Mouse (Mus musculus) neutrophil, adult 65 days (primary cell): ENCODE results near the gene 6330403K07Rik. TPM values are rescaled to one million over a fixed set of nuclear protein-coding genes. Genes with fewer than 3 reads are reported as not detected.

Experiments used
- total RNA-seq: library from RNA; stranded (reverse); gene quantifications from 2 replicates; pipeline ENCODE4 v1.2.4, GENCODE M21; 2023

The 6330403K07Rik gene
- total RNA-seq = not detected in 2 replicates

DNA sequence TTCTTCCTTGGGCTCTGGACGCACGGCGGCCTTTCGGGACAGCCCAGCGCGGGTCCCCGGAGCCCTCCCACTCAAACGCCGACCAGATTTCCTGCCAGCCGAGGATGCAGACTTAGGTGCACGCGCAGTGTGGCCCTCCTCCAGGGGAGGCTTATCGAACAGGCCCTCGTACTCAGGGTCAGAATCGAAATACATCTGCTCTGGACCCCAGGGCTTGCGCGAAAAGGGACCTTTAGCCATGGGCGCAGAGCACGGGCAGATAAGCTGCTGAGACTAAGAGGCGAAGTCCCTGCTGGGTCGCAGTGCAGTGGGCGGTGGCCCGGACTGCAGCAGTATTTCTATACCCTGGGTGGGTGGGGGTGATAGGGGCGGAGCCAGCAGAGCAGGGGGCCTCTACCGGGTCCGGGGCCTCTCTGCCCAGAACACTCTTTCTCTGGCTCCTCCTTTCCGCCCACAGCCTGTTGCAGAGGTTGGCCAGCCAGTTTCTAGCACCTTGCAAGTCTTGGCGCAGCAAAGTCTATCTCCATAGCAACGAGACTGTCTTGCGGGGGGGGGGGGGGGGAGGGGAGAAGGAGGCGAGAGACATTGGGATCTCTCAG is at the start of gene 6330403K07Rik:
TSS of gene 6330403K07Rik (minus strand) at position 351 of the 599 bp plus-strand sequence.

DNA sequence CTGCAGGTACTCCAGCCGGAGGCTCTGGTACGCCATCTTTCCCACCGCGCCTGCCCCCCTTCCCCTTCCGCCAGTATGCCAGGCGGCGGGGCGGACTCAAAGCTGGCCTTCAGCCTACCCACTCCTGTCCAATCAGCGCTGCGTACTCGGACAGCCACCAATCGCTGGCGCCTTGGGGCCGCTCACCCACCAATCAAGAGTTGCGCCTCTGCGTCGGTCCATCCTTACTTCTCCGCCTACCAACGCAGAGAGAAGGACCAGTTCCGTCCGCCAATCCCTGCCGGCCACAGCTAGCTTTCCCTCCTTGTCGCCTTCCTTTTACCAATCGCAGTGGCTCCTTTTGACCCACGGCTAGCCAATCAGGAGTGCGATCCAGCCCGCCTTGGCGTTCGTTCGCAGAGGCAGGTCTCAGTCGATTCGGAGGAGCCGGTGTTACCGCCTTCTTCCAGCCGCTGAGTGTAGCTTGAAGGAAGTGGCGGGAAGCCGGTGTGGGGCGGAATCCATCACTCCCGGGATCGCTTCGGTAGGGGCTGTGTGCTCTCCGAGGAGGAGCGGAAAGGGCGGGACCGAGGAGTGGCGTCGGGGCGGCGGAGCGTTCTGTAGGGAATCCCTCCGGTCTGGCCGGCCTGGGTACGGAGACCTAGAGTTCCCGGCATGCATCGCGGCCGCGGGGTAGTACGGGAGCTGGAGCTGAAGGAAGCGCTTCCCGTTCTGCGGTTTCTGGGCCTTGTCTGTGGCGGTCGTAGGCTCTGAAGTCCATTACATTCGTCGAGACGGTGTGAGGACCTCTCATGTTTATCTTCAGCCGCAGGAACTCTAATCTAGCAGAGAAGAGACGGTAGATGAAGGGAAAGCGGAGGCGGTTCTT is 13.9 kb downstream of the 6330403K07Rik start, which contains the start of the genes Mis12 and Derl2:
TSS of gene Mis12 (plus strand) at position 411 of the 868 bp plus-strand sequence.
TSS of gene Derl2 (minus strand) at position 641 of the 868 bp plus-strand sequence.

DNA sequence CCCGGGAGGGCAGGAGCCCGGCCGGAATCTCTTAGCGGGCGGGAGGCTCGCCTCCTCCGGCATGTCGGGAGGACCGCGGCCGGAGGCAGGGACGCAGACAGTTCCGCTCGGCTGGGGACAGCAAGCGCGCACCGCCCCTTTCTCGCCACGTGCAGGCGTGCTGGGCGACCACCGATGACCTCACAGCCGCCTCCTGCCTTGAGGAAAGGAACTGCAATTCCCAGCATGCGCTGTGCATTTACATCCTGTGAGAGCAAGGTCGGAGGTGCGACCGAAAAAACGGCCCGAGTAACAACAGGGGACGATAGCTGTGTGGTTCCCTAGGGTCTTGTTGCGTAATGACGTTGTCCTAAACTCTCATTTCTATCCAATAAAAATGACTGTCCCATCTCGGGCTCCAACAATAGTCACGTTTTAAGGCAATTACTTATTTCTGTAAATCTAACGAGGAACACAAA is 29.0 kb downstream of the 6330403K07Rik start, which contains the start of gene Dhx33:
TSS of gene Dhx33 (minus strand) at position 122 of the 458 bp plus-strand sequence.

DNA sequence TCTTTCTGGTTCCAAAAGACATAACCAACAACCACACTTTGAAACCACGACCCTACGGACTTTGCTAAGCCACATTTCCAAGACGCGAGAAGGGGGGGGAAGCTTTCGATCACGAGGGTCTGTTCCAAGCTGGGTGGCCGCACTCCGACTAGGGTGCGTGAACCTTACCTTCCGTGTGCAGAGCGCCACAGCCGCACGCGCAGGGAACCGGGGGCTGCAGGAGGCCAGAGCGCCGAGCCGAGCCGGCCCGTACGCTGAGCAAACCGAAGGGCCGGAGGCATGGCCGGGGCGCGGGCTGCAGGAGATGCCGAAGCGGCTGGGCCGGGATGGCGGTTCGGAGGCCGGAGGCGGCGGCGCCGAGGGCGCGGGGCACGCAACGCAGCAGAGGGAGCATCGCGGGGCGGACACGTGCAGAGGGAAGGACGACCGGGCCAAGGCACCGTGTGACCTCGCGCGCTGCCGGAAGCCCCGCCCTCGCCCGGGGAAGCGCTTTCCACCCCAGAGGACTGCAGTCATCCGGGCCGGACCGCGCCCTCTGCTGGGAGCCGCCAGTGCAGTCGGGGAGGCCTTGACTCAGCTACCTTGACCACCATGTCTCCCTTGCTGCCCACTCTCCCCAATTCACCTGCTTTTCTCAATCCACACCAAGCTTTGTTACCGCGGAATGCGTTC is 50.6 kb downstream of the 6330403K07Rik start, which contains the start of gene C1qbp:
TSS of gene C1qbp (minus strand) at position 470 of the 672 bp plus-strand sequence.

Other genes with a start within 250 kb of the 6330403K07Rik start
- not detected in 2 replicates for gene Scimp, start 220.9 kb downstream of the 6330403K07Rik start, total RNA-seq
- 10.5 and 15.3 TPM in 2 replicates for gene Rabep1, start 188.7 kb downstream of the 6330403K07Rik start, total RNA-seq
- 45.9 and 64.5 TPM in 2 replicates for gene Nup88, start 63.5 kb downstream of the 6330403K07Rik start, total RNA-seq
- gene Rpain, start 63.3 kb downstream of the 6330403K07Rik start, total RNA-seq = 17.5 and 26.9 TPM in 2 replicates
- 27.4 and 30.6 TPM in 2 replicates for gene C1qbp, start 50.5 kb downstream of the 6330403K07Rik start, total RNA-seq
- 4.6 and 8.7 TPM in 2 replicates for gene Dhx33, start 29.1 kb downstream of the 6330403K07Rik start, total RNA-seq
- gene Mis12, start 13.9 kb downstream of the 6330403K07Rik start, total RNA-seq = 9.4 and 10.6 TPM in 2 replicates
- gene Derl2, start 13.7 kb downstream of the 6330403K07Rik start, total RNA-seq = 25.7 and 29.8 TPM in 2 replicates
- 8.0 and 8.7 TPM in 2 replicates for gene Nlrp1a, start 111.2 kb upstream of the 6330403K07Rik start, total RNA-seq
- gene Nlrp1b, start 197.2 kb upstream of the 6330403K07Rik start, total RNA-seq = 5.7 and 7.9 TPM in 2 replicates